Mouse (Mus musculus) C2C12 (cell line): ENCODE measurements at regions not wholly inside any gene's neighbourhood (a gene's known extent, or its start where the extent isn't known, plus 50 kb on each side); places are given as distances from the start of the nearest gene placed in this dataset.

ENCODE experiments used
- H3K27me3 ChIP-seq: one replicate; pipeline ENCODE4 v1.6.1; 2011; ENCODE audit not compliant: control insufficient read depth, insufficient read depth, insufficient read length
- H3K36me3 ChIP-seq: one replicate; pipeline ENCODE4 v1.6.1; 2011; ENCODE audit not compliant: control insufficient read depth, insufficient read depth
- H3K4me3 ChIP-seq: one replicate; pipeline ENCODE4 v1.5.1; 2011; ENCODE audit warnings: mild to moderate bottlenecking, control low read depth; ENCODE audit not compliant: poor library complexity, insufficient read depth, severe bottlenecking
- H3K79me2 ChIP-seq: one replicate; pipeline ENCODE4 v1.6.1; 2011; ENCODE audit not compliant: control insufficient read depth, insufficient read depth
- H3K79me3 ChIP-seq: one replicate; pipeline ENCODE4 v1.6.1; 2011; ENCODE audit warnings: low read depth, control low read depth
- H3ac ChIP-seq: one replicate; pipeline ENCODE3; 2011; ENCODE audit warnings: low read depth; ENCODE audit not compliant: control insufficient read depth, insufficient read length
- CEBPB ChIP-seq: IDR thresholded peaks from one replicate; pipeline ENCODE4 v1.6.1; 2011; ENCODE audit warnings: low read depth, mild to moderate bottlenecking, control low read depth, moderate library complexity
- CTCF ChIP-seq: IDR thresholded peaks from one replicate; pipeline ENCODE4 v1.5.1; 2011; ENCODE audit not compliant: control insufficient read depth, insufficient read depth, insufficient read length
- FOSL1 ChIP-seq: IDR thresholded peaks from one replicate; pipeline ENCODE4 v1.8.0; 2011; ENCODE audit warnings: mild to moderate bottlenecking, low read length; ENCODE audit not compliant: poor library complexity, insufficient read depth, severe bottlenecking
- MAX ChIP-seq: IDR thresholded peaks from one replicate; pipeline ENCODE4 v1.6.1; 2011; ENCODE audit warnings: mild to moderate bottlenecking, control low read depth
- MYOD1 ChIP-seq: IDR thresholded peaks from one replicate; pipeline ENCODE4 v1.6.1; 2011; ENCODE audit warnings: low read depth; ENCODE audit not compliant: control insufficient read depth, insufficient read length
- MYOG ChIP-seq: IDR thresholded peaks from one replicate; pipeline ENCODE4 v1.6.1; 2011; ENCODE audit not compliant: control insufficient read depth, insufficient read length; ENCODE audit errors: extremely low read depth
- USF1 ChIP-seq: IDR thresholded peaks from one replicate; pipeline ENCODE4 v1.6.1; 2011; ENCODE audit warnings: low read depth, mild to moderate bottlenecking, control low read depth, moderate library complexity

DNA sequence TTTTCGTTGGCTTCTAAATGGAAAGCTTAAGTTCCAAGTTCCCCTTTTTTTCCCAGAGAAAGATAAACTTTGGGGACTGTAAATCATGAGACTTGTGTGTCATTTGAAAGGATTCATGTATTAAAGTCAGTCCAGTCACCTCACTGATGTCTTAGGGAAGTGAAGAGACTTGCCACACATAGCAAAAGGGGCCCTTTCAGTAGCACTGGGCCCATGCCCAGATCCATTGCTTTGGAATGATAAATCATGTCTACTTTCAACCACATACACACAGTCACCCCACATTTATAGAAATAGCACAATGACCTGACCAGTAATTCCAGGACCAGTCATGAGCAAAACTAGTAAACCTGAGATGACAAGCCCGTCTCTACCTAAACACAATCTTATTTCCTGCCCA lies 133.2 kb upstream of the Clint1 start:
- H3ac ChIP-seq = no peak overlapping the region
- TF ChIP-seq CTCF = no peak
- no peaks in the 10 kb centered on the region for H3K36me3 ChIP-seq
- H3K79me3 ChIP-seq = no peaks in the 10 kb centered on the region
- H3K4me3 ChIP-seq = no peak overlapping the region
- H3K27me3 ChIP-seq = no peaks in the 10 kb centered on the region
- H3K79me2 ChIP-seq = no peaks in the 10 kb centered on the region

DNA sequence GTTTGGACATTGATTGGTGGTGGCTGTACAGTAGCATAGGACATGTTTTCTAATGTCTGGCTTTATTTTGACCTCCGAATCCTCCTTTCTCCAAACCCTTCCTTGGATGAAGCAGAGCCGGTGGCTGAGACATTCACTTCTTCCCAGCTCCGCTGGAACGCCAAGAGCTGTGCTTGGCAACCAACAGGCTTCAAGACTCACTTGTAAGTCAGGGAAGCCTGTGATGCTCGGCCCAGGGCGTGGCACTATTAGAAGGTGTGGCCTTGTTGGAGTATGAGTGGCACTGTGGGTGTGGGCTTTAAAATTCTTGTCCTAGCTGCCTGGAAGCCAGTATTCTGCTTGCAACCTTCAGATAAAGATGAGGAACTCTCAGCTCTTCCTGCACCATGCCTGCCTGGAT lies 132.0 kb upstream of the Clint1 start:
- Histone ChIP-seq H3K27me3 (no peaks in the 10 kb centered on the region), H3K79me3 (no peaks in the 10 kb centered on the region), H3K4me3 (no peak overlapping the region), H3ac (no peak overlapping the region), H3K79me2 (no peaks in the 10 kb centered on the region), H3K36me3 (no peaks in the 10 kb centered on the region)
- TF ChIP-seq MYOD1 = no peak
- no peak for TF ChIP-seq CEBPB
- TF ChIP-seq CTCF = no peak
- no peak for TF ChIP-seq MAX
- no peak for TF ChIP-seq MYOG
- no peak for TF ChIP-seq USF1
- TF ChIP-seq FOSL1 = no peak

GRCm38 (mm10) chr11:45736561-45736960 lies 115.3 kb upstream of the Clint1 start:
- H3ac ChIP-seq = no peak overlapping the region
- no peaks in the 10 kb centered on the region for H3K79me3 ChIP-seq
- H3K4me3 ChIP-seq = no peak overlapping the region
- H3K79me2 ChIP-seq = no peaks in the 10 kb centered on the region
- TF ChIP-seq MAX (no peak), CEBPB (no peak), FOSL1 (no peak)
- H3K36me3 ChIP-seq = no peaks in the 10 kb centered on the region
- H3K27me3 ChIP-seq = no peaks in the 10 kb centered on the region

DNA sequence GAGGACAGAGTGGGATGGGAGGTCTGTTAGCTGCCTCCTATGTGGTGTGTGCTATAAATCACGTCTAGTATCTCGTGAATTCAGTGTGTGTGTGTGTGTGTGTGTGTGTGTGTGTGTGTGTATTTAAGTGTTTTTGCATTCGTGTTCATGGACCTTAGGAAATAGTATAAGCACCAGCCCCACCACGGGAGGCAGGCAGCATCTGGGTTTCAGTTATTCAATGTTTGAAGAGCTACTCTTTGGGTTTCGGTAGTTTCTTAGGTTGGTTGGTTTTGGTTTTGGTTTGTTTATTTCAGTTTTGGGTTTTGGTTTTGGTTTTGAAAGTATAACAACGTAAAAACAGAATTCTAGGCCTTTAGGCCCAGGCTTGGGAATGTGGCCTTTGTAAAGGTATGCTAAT lies 113.5 kb upstream of the Clint1 start:
- H3ac ChIP-seq = no peak overlapping the region
- TF ChIP-seq MYOD1 (no peak), USF1 (no peak), FOSL1 (no peak), CEBPB (no peak), CTCF (no peak), MYOG (no peak), MAX (no peak)

GRCm38 (mm10) chr11:45745941-45746340 lies 105.9 kb upstream of the Clint1 start:
- H3K36me3 ChIP-seq = no peaks in the 10 kb centered on the region
- TF ChIP-seq FOSL1 (no peak), MYOD1 (no peak), CTCF (no peak), MYOG (no peak), MAX (no peak), CEBPB (no peak), USF1 (no peak)
- H3ac ChIP-seq = no peak overlapping the region
- H3K27me3 ChIP-seq = peaks cover 3% of the 10 kb centered on the region
- H3K4me3 ChIP-seq = no peak overlapping the region
- H3K79me2 ChIP-seq = no peaks in the 10 kb centered on the region
- H3K79me3 ChIP-seq = no peaks in the 10 kb centered on the region

More for the DNA sequence above, 113.5 kb upstream of the Clint1 start:
- H3K36me3 ChIP-seq = no peaks in the 10 kb centered on the region
- H3K79me3 ChIP-seq = no peaks in the 10 kb centered on the region
- H3K79me2 ChIP-seq = no peaks in the 10 kb centered on the region
- no peak overlapping the region for H3K4me3 ChIP-seq
- no peaks in the 10 kb centered on the region for H3K27me3 ChIP-seq

GRCm38 (mm10) chr11:45750249-45750648 lies 101.6 kb upstream of the Clint1 start:
- Histone ChIP-seq H3ac (no peak overlapping the region), H3K27me3 (peaks cover 3% of the 10 kb centered on the region), H3K79me2 (no peaks in the 10 kb centered on the region), H3K4me3 (no peak overlapping the region), H3K79me3 (no peaks in the 10 kb centered on the region), H3K36me3 (no peaks in the 10 kb centered on the region)
- TF ChIP-seq USF1 (no peak), FOSL1 (no peak), CEBPB (no peak), CTCF (no peak), MYOG (no peak), MAX (no peak), MYOD1 (no peak)
